Mouse (Mus musculus): ENCODE results near the gene Cobl. TPM values are rescaled to one million over a fixed set of nuclear protein-coding genes. Genes with fewer than 3 reads are reported as not detected.

Gene Cobl
- total RNA-seq, 2 experiments from 2014 or later = 101 to 123 TPM

- intact Hi-C loops (cut with DNase I) = loop anchor here (1.0 to 2.0 kb wide), 2 partner anchors 44 to 335 kb away; no protein-coding TSS in a partner anchor
- peak; percentile 94 for TF ChIP-seq CTCF (IDR thresholded peaks at IDR 0.05)
- H3K27ac ChIP-seq = peak overlapping the region; percentile 55; the same call in 1 of the 2 replicates
Measured at GRCm38 (mm10) chr11:12359336-12360000, 105.3 kb downstream of the Cobl start.

GRCm38 (mm10) chr11:12358602-12359001 is 106.2 kb downstream of the Cobl start:
- intact Hi-C loops (cut with DNase I) = loop anchor here (1.0 to 2.0 kb wide), 2 partner anchors 43 to 334 kb away; no protein-coding TSS in a partner anchor
- no peak for DNase-seq
- H3K4me3 ChIP-seq = no peak overlapping the region
- TF ChIP-seq CTCF (IDR thresholded peaks at IDR 0.05) = no peak
- peak overlapping the region; percentile 55 for H3K27ac ChIP-seq

More at GRCm38 (mm10) chr11:12359336-12360000, 105.3 kb downstream of the Cobl start:
- DNase-seq = peak; percentile 66
- no peak overlapping the region for H3K4me3 ChIP-seq

- intact Hi-C loops (cut with DNase I) = no loop called here
- H3K27ac ChIP-seq = no peak overlapping the region
- no peak for DNase-seq
- no peak overlapping the region for H3K4me3 ChIP-seq
- TF ChIP-seq CTCF (IDR thresholded peaks at IDR 0.05) = no peak
Measured at GRCm38 (mm10) chr11:12355681-12356080, 109.1 kb downstream of the Cobl start.

GRCm38 (mm10) chr11:12350986-12351546 is 113.7 kb downstream of the Cobl start:
- intact Hi-C loops (cut with DNase I) = loop anchor here (5.0 kb wide), 1 partner anchor 534 kb away; no protein-coding TSS in a partner anchor
- TF ChIP-seq CTCF (IDR thresholded peaks at IDR 0.05) = no peak

GRCm38 (mm10) chr11:12350086-12350485 is 114.7 kb downstream of the Cobl start:
- intact Hi-C loops (cut with DNase I) = loop anchor here (5.0 kb wide), 1 partner anchor 533 kb away; no protein-coding TSS in a partner anchor
- no peak for TF ChIP-seq CTCF (IDR thresholded peaks at IDR 0.05)
- no peak overlapping the region for H3K4me3 ChIP-seq
- no peak for DNase-seq
- H3K27ac ChIP-seq = peak overlapping the region; percentile 83

More at GRCm38 (mm10) chr11:12350986-12351546, 113.7 kb downstream of the Cobl start:
- DNase-seq = peak; percentile 40
- H3K27ac ChIP-seq = peak overlapping the region; percentile 83
- peak overlapping the region; percentile 10; the same call in 1 of the 2 replicates for H3K4me3 ChIP-seq

GRCm38 (mm10) chr11:12346486-12346885 is 118.3 kb downstream of the Cobl start:
- no peak overlapping the region for H3K4me3 ChIP-seq
- TF ChIP-seq CTCF (IDR thresholded peaks at IDR 0.05) = no peak
- intact Hi-C loops (cut with DNase I) = no loop called here
- H3K27ac ChIP-seq = no peak overlapping the region
- no peak for DNase-seq

- no peak for TF ChIP-seq CTCF (IDR thresholded peaks at IDR 0.05)
- H3K27ac ChIP-seq = no peak overlapping the region
Measured at GRCm38 (mm10) chr11:12343686-12344085, 121.1 kb downstream of the Cobl start.

GRCm38 (mm10) chr11:12340697-12341096 is 124.1 kb downstream of the Cobl start:
- Histone ChIP-seq H3K4me3 (no peak overlapping the region), H3K27ac (no peak overlapping the region)
- TF ChIP-seq CTCF (IDR thresholded peaks at IDR 0.05) = no peak
- no peak for DNase-seq
- intact Hi-C loops (cut with DNase I) = no loop called here

More at GRCm38 (mm10) chr11:12343686-12344085, 121.1 kb downstream of the Cobl start:
- intact Hi-C loops (cut with DNase I) = no loop called here
- no peak for DNase-seq
- H3K4me3 ChIP-seq = no peak overlapping the region

GRCm38 (mm10) chr11:12336145-12336544 is 128.6 kb downstream of the Cobl start:
- no peak for TF ChIP-seq CTCF (IDR thresholded peaks at IDR 0.05)
- intact Hi-C loops (cut with DNase I) = no loop called here
- Histone ChIP-seq H3K27ac (peak overlapping the region; percentile 78), H3K4me3 (peak overlapping the region; percentile 15)
- peak; percentile 62 for DNase-seq

GRCm38 (mm10) chr11:12331997-12332396 is 132.8 kb downstream of the Cobl start:
- no peak for TF ChIP-seq CTCF (IDR thresholded peaks at IDR 0.05)
- Histone ChIP-seq H3K4me3 (no peak overlapping the region), H3K27ac (no peak overlapping the region)
- DNase-seq = no peak
- intact Hi-C loops (cut with DNase I) = no loop called here

GRCm38 (mm10) chr11:12321445-12321844 is 143.3 kb downstream of the Cobl start:
- H3K27ac ChIP-seq = no peak overlapping the region
- DNase-seq = no peak
- intact Hi-C loops (cut with DNase I) = no loop called here

GRCm38 (mm10) chr11:12319318-12319717 is 145.4 kb downstream of the Cobl start:
- intact Hi-C loops (cut with DNase I) = no loop called here
- no peak overlapping the region for H3K4me3 ChIP-seq
- no peak for TF ChIP-seq CTCF (IDR thresholded peaks at IDR 0.05)
- DNase-seq = no peak
- no peak overlapping the region for H3K27ac ChIP-seq

More at GRCm38 (mm10) chr11:12321445-12321844, 143.3 kb downstream of the Cobl start:
- H3K4me3 ChIP-seq = no peak overlapping the region
- TF ChIP-seq CTCF (IDR thresholded peaks at IDR 0.05) = no peak

GRCm38 (mm10) chr11:12315670-12316069 is 149.1 kb downstream of the Cobl start:
- Histone ChIP-seq H3K27ac (peak overlapping the region; percentile 75), H3K4me3 (peak overlapping the region; percentile 63)
- intact Hi-C loops (cut with DNase I) = loop anchor here (1.0 kb wide), 1 partner anchor 44 kb away; no protein-coding TSS in a partner anchor
- TF ChIP-seq CTCF (IDR thresholded peaks at IDR 0.05) = no peak
- DNase-seq = no peak
